ENCODE assay signal across 8 mouse cellular contexts in the genomic region with DNA sequence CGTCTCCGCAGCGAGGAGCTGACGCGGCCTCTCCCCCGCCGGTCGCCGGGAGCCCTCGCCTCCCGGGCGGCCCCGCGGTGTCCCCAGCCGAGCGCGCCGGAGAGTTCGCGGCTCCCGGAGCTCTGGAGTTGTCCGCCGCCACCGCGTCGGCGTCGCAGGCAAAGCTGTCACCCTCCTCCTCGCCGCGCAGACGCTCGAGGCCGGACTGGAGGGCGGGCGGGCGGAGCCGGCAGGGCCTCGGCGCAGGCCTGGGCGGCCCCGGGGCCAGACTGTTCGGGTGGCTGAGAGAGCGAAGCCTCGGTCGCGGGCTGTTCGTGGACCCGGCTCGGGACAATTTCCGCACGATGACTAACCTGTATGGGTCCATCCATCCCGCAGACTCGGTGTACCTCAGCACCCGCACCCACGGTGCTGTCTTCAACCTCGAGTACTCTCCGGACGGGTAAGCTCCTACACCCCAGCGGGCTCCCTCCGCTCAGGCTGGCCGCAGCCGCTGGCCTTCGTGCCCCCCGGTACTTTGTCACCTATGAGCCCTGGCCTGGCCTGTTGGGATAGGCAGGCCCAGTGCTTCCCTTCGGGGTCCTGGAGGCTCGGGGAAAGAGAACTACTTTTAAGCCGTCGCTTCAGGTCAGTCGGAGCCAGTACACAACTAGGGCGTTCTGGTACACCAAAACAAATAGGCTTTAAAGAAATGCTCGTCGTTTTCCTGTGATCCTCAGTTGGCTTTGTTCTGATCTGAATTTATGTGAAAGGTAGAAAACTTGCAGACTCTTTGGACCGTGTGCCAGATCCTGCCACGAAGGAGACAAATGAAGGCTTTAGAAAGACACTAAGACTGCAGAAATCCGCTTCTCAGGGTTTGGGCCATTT. TPM values are rescaled to one million over a fixed set of nuclear protein-coding genes. Genes with fewer than 3 reads are reported as not detected.
DNase-seq lines count a peak whose midpoint lies in the region; ATAC-seq and TF ChIP-seq lines count a peak whose summit lies in the region.

A gene (minus strand): TSS at position 447 of the 870 bp plus-strand sequence.

- peak; percentile 7 to 30 for DNase-seq in layer of hippocampus, adult 2 months (ENCODE audit: low spot score in 2 of 2)
- DNase-seq in layer of hippocampus, adult 11-12 months (ENCODE audit: low spot score) = no peak
- peak; percentile 31 for DNase-seq in c-Kit-positive CD71-positive TER-119-negative erythroid progenitor cells, embryonic 14.5 days (ENCODE audit: low read depth)
- peak in 1 of 2 experiments; percentile 16 for DNase-seq in gastrocnemius, adult 8-10 months (ENCODE audit: low spot score in 2 of 2)
- DNase-seq in left cerebral cortex, postnatal 25 days (ENCODE audit: low spot score in 2 of 2) = peak; percentile 46 to 52
- peak; percentile 66 to 85 for DNase-seq in spleen, postnatal 4 days (ENCODE audit: low spot score in 2 of 2)

- intact Hi-C loops in left cerebral cortex, postnatal 25 days (cut with DNase I) = loop anchor here (5.0 kb wide), 1 partner anchor 515 kb away; no protein-coding TSS in a partner anchor

- peak within 1 kb of the TSS; percentile 63 for H3K4me3 ChIP-seq in layer of hippocampus, adult 2 months

- peak within 1 kb of the TSS; percentile 93 for H3K27ac ChIP-seq in layer of hippocampus, adult 2 months

- ATAC-seq in inflammation-experienced regulatory T-cells, adult 6 months = peak; percentile 51
- ATAC-seq in megakaryocyte progenitor cell, adult 5-6 weeks (replicated peaks; ENCODE audit: poor library complexity) = peak; percentile 35

- TF ChIP-seq CTCF in layer of hippocampus, adult 2 months (conservative IDR thresholded peaks at IDR 0.05) = no peak

RNA-seq across cellular contexts. Expression of the gene that starts here (rescaled TPM):
- total RNA-seq in layer of hippocampus, adult 2 months (2021) = 10 to 100 TPM; 15.3 to 15.7 TPM
- total RNA-seq in gastrocnemius, adult 8-10 months (2022) = 10 to 100 TPM; 11.7 to 15.8 (median 12.8) TPM
- 10 to 100 TPM; 40.6 to 61.5 (median 45.0) TPM for polyA plus RNA-seq in inflammation-experienced regulatory T-cells, adult 6 months (2017; shearing (Covaris generic))
- 10 to 100 TPM; 14.9 to 16.9 TPM for total RNA-seq in left cerebral cortex, postnatal 25 days (2021)
- 79.7 and 89.4 TPM in 2 replicates for total RNA-seq in megakaryocyte progenitor cell, adult 5-6 weeks (2015)
- 173 and 203 TPM in 2 replicates for total RNA-seq in megakaryocyte progenitor cell, adult 5-6 weeks (2017)

Comparison
In these comparisons a context has a peak if more than half of its experiments do, and no peak if none do; other contexts are left out.
1. RNA of the gene that starts here (total RNA-seq): 79.7 to 203 TPM in megakaryocyte progenitor cell, adult 5-6 weeks; 14.9 to 16.9 TPM in left cerebral cortex, postnatal 25 days, 15.3 to 15.7 TPM in layer of hippocampus, adult 2 months and 11.7 to 15.8 TPM in gastrocnemius, adult 8-10 months; every median in the first group is over 4 times any median in the second.